Mouse (Mus musculus) layer of hippocampus, adult 2 months (tissue): ENCODE data around the gene Majin. TPM values are rescaled to one million over a fixed set of nuclear protein-coding genes. Genes with fewer than 3 reads are reported as not detected.

ENCODE experiments used
- DNase-seq, 2 experiments: peaks; one replicate each; pipeline ENCODE4 v3.0.0; 2022; ENCODE audit warnings: low spot score in 2 of 2
- H3K27ac ChIP-seq: fragments of 200-600 bp; 2 replicates; pipeline ENCODE4 v1.8.1; 2022
- H3K4me3 ChIP-seq: fragments of 200-600 bp; 2 replicates; pipeline ENCODE4 v1.8.1; 2022; ENCODE audit warnings: mild to moderate bottlenecking
- CTCF ChIP-seq: fragments of 200-600 bp; conservative IDR thresholded peaks from 2 replicates; pipeline ENCODE4 v1.8.1; 2022; ENCODE audit warnings: antibody characterized with exemption, mild to moderate bottlenecking, moderate library complexity
- total RNA-seq, 2 experiments: library from RNA; stranded (reverse); gene quantifications; 2 replicates each; pipeline ENCODE4 v1.2.3; 2021

The Majin gene
- total RNA-seq, 2 experiments from 2014 or later, result not detected

- DNase-seq, result no peak
- Histone ChIP-seq H3K4me3 (no peak overlapping the region), H3K27ac (no peak overlapping the region)
- TF ChIP-seq CTCF, result no peak
These were observed 5.4 kb upstream of the Majin start for GRCm38 (mm10) chr19:6178775-6179174.

- Histone ChIP-seq H3K27ac (no peak overlapping the region), H3K4me3 (no peak overlapping the region)
- DNase-seq, result no peak
- TF ChIP-seq CTCF, result no peak
These were observed 2.6 kb upstream of the Majin start for GRCm38 (mm10) chr19:6181629-6182028.

- no peak for DNase-seq
- no peak overlapping the region for H3K27ac ChIP-seq
- TF ChIP-seq CTCF, result no peak
- H3K4me3 ChIP-seq, result no peak overlapping the region
These were observed 1.7 kb upstream of the Majin start for GRCm38 (mm10) chr19:6182534-6182933.

- no peak overlapping the region for H3K4me3 ChIP-seq
- DNase-seq, result no peak
- TF ChIP-seq CTCF, result no peak
- H3K27ac ChIP-seq, result no peak overlapping the region
These were observed 20.1 kb downstream of the Majin start for GRCm38 (mm10) chr19:6204265-6204664.

- Histone ChIP-seq H3K4me3 (no peak overlapping the region), H3K27ac (no peak overlapping the region)
- DNase-seq, result no peak
- TF ChIP-seq CTCF, result no peak
These were observed 22.5 kb downstream of the Majin start for GRCm38 (mm10) chr19:6206716-6207115.

- no peak for DNase-seq
- Histone ChIP-seq H3K4me3 (no peak overlapping the region), H3K27ac (no peak overlapping the region)
- no peak for TF ChIP-seq CTCF
These were observed 32.0 kb downstream of the Majin start for GRCm38 (mm10) chr19:6216046-6216705.

GRCm38 (mm10) chr19:6218606-6219005 lies 34.4 kb downstream of the Majin start:
- no peak for DNase-seq
- no peak for TF ChIP-seq CTCF
- Histone ChIP-seq H3K4me3 (no peak overlapping the region), H3K27ac (no peak overlapping the region)

- H3K4me3 ChIP-seq, result no peak within 1 kb of the TSS
- no peak for TF ChIP-seq CTCF
- no peak within 1 kb of the TSS for H3K27ac ChIP-seq
- DNase-seq, result no peak
These were observed 41.9 kb downstream of the Majin start, which contains the start of gene Gpha2 for GRCm38 (mm10) chr19:6226135-6226534. Gene Gpha2 (plus strand): TSS chr19:6226380.

GRCm38 (mm10) chr19:6226763-6227162 lies 42.6 kb downstream of the Majin start:
- Histone ChIP-seq H3K27ac (no peak overlapping the region), H3K4me3 (no peak overlapping the region)
- DNase-seq, result no peak
- TF ChIP-seq CTCF, result no peak

- no peak for TF ChIP-seq CTCF
- H3K27ac ChIP-seq, result no peak overlapping the region
- H3K4me3 ChIP-seq, result no peak overlapping the region
- no peak for DNase-seq
These were observed 43.7 kb downstream of the Majin start for GRCm38 (mm10) chr19:6227864-6228263.

GRCm38 (mm10) chr19:6230411-6230810 lies 46.2 kb downstream of the Majin start:
- H3K27ac ChIP-seq, result no peak overlapping the region

GRCm38 (mm10) chr19:6231036-6231435 lies 46.8 kb downstream of the Majin start:
- Histone ChIP-seq H3K4me3 (no peak overlapping the region), H3K27ac (no peak overlapping the region)
- no peak for DNase-seq
- no peak for TF ChIP-seq CTCF

More at GRCm38 (mm10) chr19:6230411-6230810, 46.2 kb downstream of the Majin start:
- no peak for TF ChIP-seq CTCF
- no peak overlapping the region for H3K4me3 ChIP-seq
- no peak for DNase-seq

GRCm38 (mm10) chr19:6233647-6234046 lies 49.5 kb downstream of the Majin start:
- TF ChIP-seq CTCF, result no peak
- no peak for DNase-seq
- Histone ChIP-seq H3K27ac (no peak overlapping the region), H3K4me3 (no peak overlapping the region; the same call in 1 of the 2 replicates)

GRCm38 (mm10) chr19:6234337-6235083 lies 50.3 kb downstream of the Majin start:
- no peak for DNase-seq
- H3K27ac ChIP-seq, result peak overlapping the region; percentile 99
- TF ChIP-seq CTCF, result no peak

More at GRCm38 (mm10) chr19:6234337-6235083, 50.3 kb downstream of the Majin start:
- peak overlapping the region; percentile 89 for H3K4me3 ChIP-seq
